In the genomic region with DNA sequence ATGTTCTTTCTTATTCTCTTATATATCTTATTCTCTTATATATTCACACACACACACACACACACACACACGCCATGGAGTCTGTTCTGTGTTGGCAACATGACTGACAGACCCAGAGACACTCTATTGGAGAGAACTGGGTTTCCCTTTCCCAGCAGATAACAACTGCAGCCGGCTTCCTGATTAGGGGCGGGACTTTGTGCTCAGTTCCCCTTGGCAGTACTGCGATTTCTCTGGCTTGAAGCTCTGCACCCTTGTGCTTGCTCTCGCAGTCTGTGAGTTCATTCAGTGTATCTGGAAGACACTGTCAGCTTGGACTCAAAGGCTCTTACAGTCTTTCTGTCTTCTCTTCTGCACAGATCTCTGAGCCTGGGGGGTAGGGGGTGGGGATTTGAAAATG, we compare ENCODE assay signal across 28 mouse cellular contexts. TPM values are rescaled to one million over a fixed set of nuclear protein-coding genes. Genes with fewer than 3 reads are reported as not detected.
DNase-seq lines count a peak whose midpoint lies in the region; ATAC-seq and TF ChIP-seq lines count a peak whose summit lies in the region.
"Had no signal": no experiment of that assay in that cellular context is flagged by ENCODE, and none has a peak within 500 bp of the region (broad histone marks: within the 10 kb centered on the region; RNA-seq: fewer than 3 reads in every experiment).

No protein-coding gene starts in this region.

- H3K4me3 ChIP-seq in heart, embryonic 10.5 days = no peak overlapping the region
- no peak overlapping the region for H3K4me3 ChIP-seq in liver, embryonic 12.5 days
- H3K4me3 ChIP-seq in liver, postnatal 0 days (ENCODE audit: low read depth, low read length) = no peak overlapping the region
- H3K4me3 ChIP-seq in heart, embryonic 14.5 days (ENCODE audit: control insufficient read depth in 1 of 2, insufficient read depth in 1 of 2, low read depth in 1 of 2, low read length in 2 of 2) = no peak overlapping the region
- H3K4me3 ChIP-seq: embryonic facial prominence, embryonic 12.5 days; hindbrain, embryonic 12.5 days; liver, embryonic 15.5 days; lung, embryonic 15.5 days; midbrain, embryonic 13.5 days; neural tube, embryonic 15.5 days had no signal

- H3K36me3 ChIP-seq in heart, embryonic 10.5 days = no peaks in the 10 kb centered on the region
- no peaks in the 10 kb centered on the region for H3K36me3 ChIP-seq in liver, embryonic 12.5 days
- H3K36me3 ChIP-seq in liver, postnatal 0 days (replicated peaks; ENCODE audit: insufficient read depth, low read length) = no peaks in the 10 kb centered on the region
- H3K36me3 ChIP-seq in heart, embryonic 14.5 days (ENCODE audit: control insufficient read depth, insufficient read depth, low read length) = peaks cover 19% of the 10 kb centered on the region
- H3K36me3 ChIP-seq: embryonic facial prominence, embryonic 12.5 days; G1E; hindbrain, embryonic 12.5 days; liver, embryonic 15.5 days; lung, embryonic 15.5 days; midbrain, embryonic 13.5 days; neural tube, embryonic 15.5 days had no signal

- ATAC-seq in liver, embryonic 12.5 days = 0 out of 2 replicates have a peak, but pooled peaks have one; percentile 21
- ATAC-seq in liver, postnatal 0 days = no peak; the same call in 1 of the 2 replicates
- ATAC-seq in heart, embryonic 14.5 days (ENCODE audit: insufficient number of reproducible peaks, insufficient read depth, low FRiP score, low read depth) = no peak
- ATAC-seq: forebrain, embryonic 14.5 days; hindbrain, postnatal 0 days; midbrain, embryonic 13.5 days; Patski had no signal

- peak overlapping the region; percentile 56; the same call in 1 of the 2 replicates for H3K27ac ChIP-seq in heart, embryonic 10.5 days
- H3K27ac ChIP-seq in liver, embryonic 12.5 days = no peak overlapping the region
- no peak overlapping the region for H3K27ac ChIP-seq in liver, postnatal 0 days (ENCODE audit: low read depth)
- peak overlapping the region; percentile 42 to 62; a peak in 2 of 4 replicates for H3K27ac ChIP-seq in heart, embryonic 14.5 days (replicated peaks in 1 of 2; ENCODE audit: control insufficient read depth in 1 of 2, insufficient read depth in 1 of 2, low read depth in 2 of 2, low read length in 2 of 2)
- H3K27ac ChIP-seq: embryonic facial prominence, embryonic 12.5 days; hindbrain, embryonic 12.5 days; hindbrain, postnatal 0 days; liver, embryonic 15.5 days; lung, embryonic 15.5 days; midbrain, embryonic 13.5 days; neural tube, embryonic 15.5 days had no signal

- H3K4me1 ChIP-seq in heart, embryonic 10.5 days = peaks cover 81% of the 10 kb centered on the region
- H3K4me1 ChIP-seq in liver, embryonic 12.5 days = peaks cover 28% of the 10 kb centered on the region
- no peaks in the 10 kb centered on the region for H3K4me1 ChIP-seq in liver, postnatal 0 days (ENCODE audit: insufficient read depth)
- H3K4me1 ChIP-seq in heart, embryonic 14.5 days (ENCODE audit: control insufficient read depth in 2 of 2, insufficient read depth in 2 of 2, low read length in 2 of 2) = peaks cover 56 to 90% of the 10 kb centered on the region in 2 experiments
- H3K4me1 ChIP-seq: liver, embryonic 15.5 days had no signal

- TF ChIP-seq CTCF in liver, postnatal 0 days (IDR thresholded peaks at IDR 0.05; ENCODE audit: low read depth) = no peak

- no peak for DNase-seq in heart, embryonic 10.5 days (ENCODE audit: low spot score)
- no peak for DNase-seq in heart, adult 8-10 months (ENCODE audit: low spot score)
- DNase-seq in liver, postnatal 0 days = no peak
- peak; percentile 49 for DNase-seq in heart, postnatal 4 days
- DNase-seq in urinary bladder, postnatal 4 days (ENCODE audit: low spot score in 2 of 2) = no peak
- DNase-seq in thymus, adult 18-20 months = no peak
- DNase-seq: adrenal gland, postnatal 10 days; cerebellum, adult 8-10 months; cerebellum, postnatal 25 days; gastrocnemius, postnatal 14 days; kidney, adult 18-20 months; kidney, postnatal 4 days; layer of hippocampus, postnatal 36 days; left cerebral cortex, postnatal 4 days; right cerebral cortex, postnatal 25 days; thymus, postnatal 25 days had no signal

- no peak overlapping the region for H3K9ac ChIP-seq in liver, embryonic 12.5 days
- H3K9ac ChIP-seq in liver, postnatal 0 days (replicated peaks) = no peak overlapping the region
- H3K9ac ChIP-seq in heart, embryonic 14.5 days (ENCODE audit: low read length) = peak overlapping the region; percentile 1; the same call in 1 of the 2 replicates
- H3K9ac ChIP-seq: embryonic facial prominence, embryonic 12.5 days; hindbrain, embryonic 12.5 days; liver, embryonic 15.5 days; lung, embryonic 15.5 days; midbrain, embryonic 13.5 days; neural tube, embryonic 15.5 days had no signal

- 32% methylated on average over 5 of the region's 5 CpGs for WGBS in heart, embryonic 10.5 days
- 15% methylated on average over 5 of the region's 5 CpGs for WGBS in liver, embryonic 12.5 days (ENCODE audit: insufficient replicate concordance)
- WGBS in liver, postnatal 0 days (ENCODE audit: insufficient replicate concordance) = 28% methylated on average over 5 of the region's 5 CpGs
- 15% methylated on average over 5 of the region's 5 CpGs for WGBS in heart, embryonic 14.5 days

- H3K4me2 ChIP-seq in liver, embryonic 12.5 days = no peak overlapping the region
- no peak overlapping the region for H3K4me2 ChIP-seq in liver, postnatal 0 days (ENCODE audit: low read depth, low read length)
- no peak overlapping the region for H3K4me2 ChIP-seq in heart, embryonic 14.5 days (ENCODE audit: low read length)
- H3K4me2 ChIP-seq: embryonic facial prominence, embryonic 12.5 days; hindbrain, embryonic 12.5 days; liver, embryonic 15.5 days; lung, embryonic 15.5 days; midbrain, embryonic 13.5 days; neural tube, embryonic 15.5 days had no signal

- no peaks in the 10 kb centered on the region for H3K27me3 ChIP-seq in heart, embryonic 10.5 days (ENCODE audit: insufficient read depth, poor library complexity, severe bottlenecking)
- H3K27me3 ChIP-seq in liver, embryonic 12.5 days (replicated peaks) = peaks cover 21% of the 10 kb centered on the region
- H3K27me3 ChIP-seq in liver, postnatal 0 days (ENCODE audit: insufficient read depth, low read length) = no peaks in the 10 kb centered on the region
- no peaks in the 10 kb centered on the region for H3K27me3 ChIP-seq in heart, embryonic 14.5 days (ENCODE audit: control insufficient read depth, insufficient read depth, low read length)
- H3K27me3 ChIP-seq: embryonic facial prominence, embryonic 12.5 days; hindbrain, embryonic 12.5 days; lung, embryonic 15.5 days; midbrain, embryonic 13.5 days; neural tube, embryonic 15.5 days; Patski had no signal

- TF ChIP-seq EP300 in liver, postnatal 0 days (IDR thresholded peaks at IDR 0.05; ENCODE audit: low read depth) = no peak

- H3K9me3 ChIP-seq in heart, embryonic 10.5 days = no peaks in the 10 kb centered on the region
- no peaks in the 10 kb centered on the region for H3K9me3 ChIP-seq in liver, embryonic 12.5 days (replicated peaks)
- H3K9me3 ChIP-seq in liver, postnatal 0 days (ENCODE audit: low read length) = no peaks in the 10 kb centered on the region
- no peaks in the 10 kb centered on the region for H3K9me3 ChIP-seq in heart, embryonic 14.5 days (ENCODE audit: control insufficient read depth, low read length)
- H3K9me3 ChIP-seq: embryonic facial prominence, embryonic 12.5 days; hindbrain, embryonic 12.5 days; liver, embryonic 15.5 days; lung, embryonic 15.5 days; midbrain, embryonic 13.5 days; neural tube, embryonic 15.5 days had no signal

RNA-seq across cellular contexts. Expression of a gene that starts 34.1 kb away (rescaled TPM):
- 45.2 and 51.3 TPM in 2 replicates for polyA plus RNA-seq in heart, embryonic 10.5 days (2016; fragmentation: Nextera tagmentation; extraction: Ambion mirVana)
- 10 to 100 TPM; 63.7 to 93.6 (median 79.1) TPM for total RNA-seq in heart, adult 8-10 months (2022)
- polyA plus RNA-seq in liver, embryonic 12.5 days (2016; fragmentation: Nextera tagmentation; extraction: Ambion mirVana) = 4.8 and 5.9 TPM in 2 replicates
- 1.7 and 2.5 TPM in 2 replicates for polyA plus RNA-seq in liver, postnatal 0 days (2015; fragmentation: Nextera tagmentation; extraction: Ambion mirVana)
- 89.0 and 90.8 TPM in 2 replicates for polyA plus RNA-seq in heart, embryonic 14.5 days (2014; fragmentation: Nextera tagmentation; extraction: Ambion mirVana)
- 100 to 1,000 TPM; 160 to 163 TPM for total RNA-seq in heart, postnatal 4 days (2021)
- polyA plus RNA-seq: G1E had no signal

Comparison
In these comparisons a context has a peak if more than half of its experiments do, and no peak if none do; other contexts are left out.
1. H3K27ac ChIP-seq: peak in heart, embryonic 10.5 days (single experiment) and heart, embryonic 14.5 days (2 of 2); none in liver, embryonic 12.5 days (single experiment) and liver, postnatal 0 days (single experiment).